Mouse (Mus musculus) cerebral cortex, adult 2 months (tissue): ENCODE results near the gene 2010111I01Rik.

Experiments used
- WGBS: fragments of 180-500 bp; shearing (Covaris S2); methylation state at CpG from one replicate; pipeline ENCODE4 v1.1.7; 2018; 5-methylcytosine and 5-hydroxymethylcytosine counted together

The 2010111I01Rik gene

DNA sequence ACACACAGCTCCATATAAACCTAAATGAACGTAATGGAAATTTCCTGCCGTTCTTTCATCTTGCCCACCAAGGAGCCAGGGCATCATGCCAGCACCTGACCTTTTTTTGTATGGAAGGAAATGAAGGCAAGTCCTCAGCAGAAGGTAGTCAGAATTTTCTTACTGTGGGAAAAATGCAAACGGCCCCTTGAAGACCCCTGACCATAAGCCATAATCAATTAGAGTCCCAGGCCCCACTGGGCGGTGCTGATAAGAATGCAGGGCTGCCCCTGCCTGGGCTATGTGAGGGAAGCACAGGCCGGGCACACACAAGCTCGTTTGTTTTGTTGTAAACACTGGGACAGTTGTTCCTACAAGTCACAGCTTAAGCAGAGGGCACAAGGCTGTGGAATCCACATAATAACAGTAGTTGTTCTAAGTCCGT lies 353.0 kb downstream of the 2010111I01Rik start:
- 39% methylated on average over 7 of the region's 7 CpGs for WGBS

DNA sequence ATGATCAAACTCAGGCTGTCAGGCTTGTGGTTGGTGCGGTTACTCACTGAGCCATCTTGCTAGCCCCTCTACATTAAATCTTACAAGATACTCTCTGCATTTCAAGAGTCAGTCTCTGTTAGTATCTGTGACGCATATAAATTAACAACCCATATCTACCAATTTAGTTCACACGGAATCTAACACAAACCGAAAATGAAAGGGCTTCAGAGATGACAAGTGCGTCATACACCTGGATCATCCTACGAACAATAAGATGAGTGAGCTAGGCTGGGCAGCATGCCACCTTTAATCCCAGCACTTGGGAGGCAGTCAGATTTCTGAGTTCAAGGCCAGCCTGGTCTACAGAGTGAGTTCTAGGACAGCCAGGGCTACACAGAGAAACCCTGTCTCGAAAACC lies 355.1 kb downstream of the 2010111I01Rik start:
- 93% methylated on average over 7 of the region's 7 CpGs for WGBS

DNA sequence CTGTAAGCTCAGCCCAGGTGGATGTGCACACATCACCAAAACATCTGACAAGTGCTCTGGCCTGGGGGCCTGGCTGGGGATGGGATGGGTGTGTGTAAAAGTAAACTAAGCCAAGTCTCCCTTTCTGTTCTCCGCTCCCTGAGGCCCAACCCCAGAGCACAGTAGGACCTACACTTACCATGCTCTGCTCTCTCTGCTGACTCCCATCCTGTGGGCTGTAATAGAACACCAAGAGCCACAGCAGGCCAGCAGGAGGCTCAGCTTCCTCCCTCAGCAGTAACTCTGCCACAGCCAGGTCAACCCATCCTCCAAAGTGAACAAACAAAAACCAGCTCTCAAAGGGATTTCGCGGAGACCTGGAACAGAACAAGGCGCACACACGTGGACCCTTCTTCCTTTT lies 357.0 kb downstream of the 2010111I01Rik start:
- 74% methylated on average over 5 of the region's 5 CpGs for WGBS

DNA sequence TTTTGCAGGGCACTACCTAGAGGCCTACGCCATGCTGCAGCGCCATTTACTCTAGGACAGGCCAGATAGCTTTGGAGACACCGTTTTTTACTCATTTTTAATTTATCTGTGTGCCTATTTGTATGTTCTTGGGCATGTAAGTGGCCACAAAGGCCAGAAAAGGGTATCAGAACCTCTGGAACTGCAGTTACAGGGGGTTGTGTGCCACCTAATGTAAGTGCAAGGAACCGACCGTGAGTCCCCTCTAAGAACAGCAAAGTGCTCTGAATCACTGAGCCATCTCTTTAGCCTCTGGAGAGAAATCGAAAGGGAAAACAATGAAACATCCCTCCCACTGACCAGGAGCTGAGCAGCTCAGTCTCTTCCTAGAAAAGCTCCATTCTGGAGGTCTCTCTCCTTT lies 358.1 kb downstream of the 2010111I01Rik start:
- WGBS: 74% methylated on average over 6 of the region's 6 CpGs

DNA sequence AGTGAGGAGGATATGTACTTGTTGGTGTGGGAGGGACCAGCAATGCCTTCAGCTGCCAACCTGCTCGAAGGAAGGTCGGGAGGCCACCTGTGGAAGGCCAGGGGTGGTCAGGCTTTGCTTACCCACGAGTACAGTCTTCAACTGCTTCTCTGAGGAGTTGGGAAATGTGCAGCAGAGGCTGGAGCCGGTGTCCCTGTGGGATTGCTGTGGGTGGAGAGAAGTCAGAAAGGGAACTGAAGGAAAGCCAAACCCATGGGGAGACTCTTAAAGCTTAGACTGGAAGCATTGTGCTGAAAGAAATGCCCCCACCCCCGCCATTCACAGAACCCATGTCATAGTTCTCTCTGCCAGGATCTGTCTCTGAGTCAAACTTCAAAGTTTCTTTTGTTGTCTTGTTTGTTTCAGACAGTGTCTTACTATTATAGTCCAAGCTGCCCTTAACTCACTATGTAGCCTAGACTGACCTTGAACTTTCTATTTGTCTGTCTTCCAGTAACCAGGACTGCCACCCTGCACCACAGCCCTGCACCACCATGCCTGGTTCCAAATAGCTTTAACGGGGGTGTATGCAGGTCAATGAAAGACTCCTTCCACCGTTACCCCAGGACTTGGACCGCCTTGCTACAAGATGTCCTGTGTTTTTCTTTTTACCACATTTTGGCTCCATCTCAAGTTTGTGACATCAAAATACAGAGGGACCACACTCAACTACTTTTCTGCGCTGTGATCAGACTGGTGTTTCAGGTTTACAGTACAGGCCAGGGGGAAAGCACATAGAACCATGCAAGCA lies 358.8 kb downstream of the 2010111I01Rik start:
- 50% methylated on average over 9 of the region's 9 CpGs for WGBS

DNA sequence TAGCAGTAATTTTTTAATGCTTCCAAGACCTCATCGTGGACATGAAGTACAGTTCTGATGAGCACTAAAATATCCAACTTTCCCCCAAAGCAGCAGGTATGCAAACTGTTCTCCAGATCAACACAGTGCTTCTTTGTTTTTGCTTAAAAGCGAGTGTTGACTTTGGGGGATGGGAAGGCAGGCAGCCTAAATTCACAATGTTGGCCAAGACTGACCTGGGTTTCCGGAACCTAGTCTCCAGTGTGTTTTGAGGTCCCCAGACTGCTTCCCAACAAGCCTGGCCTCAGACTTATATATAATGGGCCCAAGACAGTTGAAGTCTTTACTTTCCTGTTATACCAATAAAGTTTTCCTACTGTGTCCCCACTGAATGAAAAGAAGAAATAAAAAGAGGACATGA lies 359.6 kb downstream of the 2010111I01Rik start:
- WGBS: 54% methylated on average over 3 of the region's 3 CpGs

DNA sequence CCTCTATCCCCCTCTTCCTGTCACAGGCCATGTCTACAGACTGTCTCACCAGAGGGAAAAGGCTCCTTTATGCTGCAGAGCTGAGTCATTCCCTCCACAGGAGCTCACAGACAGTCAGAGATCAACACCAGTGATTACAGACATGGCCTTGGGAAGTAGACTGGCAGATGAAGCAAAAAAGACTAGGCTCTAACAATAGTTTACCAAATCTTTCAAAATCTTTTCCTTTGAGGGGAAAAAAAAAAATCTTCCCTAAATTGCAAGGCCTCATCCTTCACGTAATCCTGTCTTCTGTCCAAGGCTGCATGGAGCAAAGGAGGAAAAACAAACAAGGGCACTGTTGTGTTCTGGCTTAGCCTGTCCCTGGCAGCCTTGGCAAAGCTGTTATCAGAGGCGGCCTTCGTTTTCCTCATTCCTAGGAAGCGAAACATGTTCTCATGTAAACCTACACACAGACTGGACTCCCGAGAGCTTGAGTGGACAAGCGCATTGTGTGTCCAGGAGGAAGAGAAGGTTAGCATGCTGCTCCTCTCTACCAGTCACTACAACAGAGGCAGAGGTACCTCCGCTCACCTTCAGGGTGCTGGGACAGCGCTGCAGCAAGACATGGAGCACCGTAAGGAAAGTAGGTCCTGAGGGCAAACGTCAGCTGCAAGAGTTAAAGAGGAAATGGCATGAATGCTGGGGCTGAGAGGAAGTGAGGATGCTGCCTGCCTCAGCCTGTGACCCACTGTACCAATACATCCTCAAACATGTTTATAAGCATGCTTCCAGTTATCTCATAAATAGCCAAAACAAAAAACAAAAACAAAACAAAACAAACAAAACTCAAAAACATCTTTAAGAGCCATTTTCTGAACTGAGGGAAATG lies 360.5 kb downstream of the 2010111I01Rik start:
- WGBS: 66% methylated on average over 10 of the region's 10 CpGs

DNA sequence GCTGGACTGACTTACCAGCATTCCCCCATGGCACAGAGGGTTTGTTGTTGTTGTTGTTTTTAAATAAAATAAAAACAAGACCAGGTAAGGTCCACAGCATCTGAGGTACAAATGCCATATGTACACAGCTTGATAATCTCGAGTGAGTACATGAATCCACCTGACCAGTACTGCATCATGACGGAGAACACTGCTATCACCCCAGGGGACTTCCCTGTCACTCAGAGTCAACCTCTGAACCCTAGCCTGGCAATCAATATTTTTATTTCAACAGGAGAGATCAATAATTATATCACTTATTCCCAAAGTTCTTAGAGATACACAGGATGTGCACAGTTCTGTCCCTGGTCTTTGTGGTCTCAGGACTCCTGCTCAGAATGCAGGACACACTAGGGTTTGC lies 361.3 kb downstream of the 2010111I01Rik start:
- 90% methylated on average over 2 of the region's 2 CpGs for WGBS

DNA sequence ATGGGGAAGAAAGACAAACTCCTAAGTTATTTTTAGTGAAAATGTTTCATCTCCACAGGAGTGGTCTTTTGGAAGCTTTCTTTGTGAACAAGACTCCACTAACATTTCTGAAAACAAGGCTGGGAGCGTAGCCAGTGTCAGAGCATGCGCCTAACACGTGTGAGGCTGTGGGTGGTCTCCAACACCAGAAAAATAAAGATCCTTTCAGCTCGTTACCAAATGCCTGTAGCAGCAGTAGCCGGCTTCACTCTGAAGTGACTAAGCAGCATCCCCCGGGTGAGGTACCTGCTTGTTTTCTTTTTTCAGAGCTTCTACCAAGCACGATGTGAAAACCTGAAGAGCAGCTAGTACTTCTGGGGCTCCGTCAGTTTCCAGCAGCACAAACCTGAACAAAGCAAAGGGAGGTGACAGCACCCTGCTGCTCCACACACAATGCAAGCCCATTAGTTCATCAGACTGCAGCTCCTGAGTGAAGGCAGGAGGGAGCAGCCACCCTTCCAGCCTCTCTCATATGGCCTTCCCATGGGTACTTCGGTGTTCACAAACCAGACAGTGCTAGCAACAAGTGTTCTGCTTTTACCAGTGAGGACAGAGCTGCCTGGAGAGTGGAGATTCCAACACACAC lies 365.7 kb downstream of the 2010111I01Rik start:
- 15% methylated on average over 9 of the region's 9 CpGs for WGBS

DNA sequence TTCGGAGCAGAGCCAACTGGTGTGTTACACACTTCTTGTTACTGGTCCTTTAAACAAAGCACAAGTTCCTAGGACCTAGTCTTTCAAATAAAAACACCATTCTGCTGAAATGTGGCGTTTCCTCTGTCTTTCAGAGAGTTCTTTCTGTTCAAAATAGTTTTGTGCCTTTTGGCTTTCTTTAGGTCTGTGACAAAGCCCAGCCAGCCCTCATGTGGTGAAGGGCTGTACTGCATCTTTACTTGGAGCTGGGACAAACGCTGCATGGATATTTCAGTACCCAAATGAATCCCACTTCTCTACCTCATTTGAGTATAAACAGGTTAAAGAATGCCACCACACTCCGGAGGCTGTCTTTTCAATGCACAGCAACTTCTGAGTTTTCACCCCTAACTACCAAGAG lies 366.7 kb downstream of the 2010111I01Rik start:
- WGBS: 38% methylated on average over 4 of the region's 4 CpGs

DNA sequence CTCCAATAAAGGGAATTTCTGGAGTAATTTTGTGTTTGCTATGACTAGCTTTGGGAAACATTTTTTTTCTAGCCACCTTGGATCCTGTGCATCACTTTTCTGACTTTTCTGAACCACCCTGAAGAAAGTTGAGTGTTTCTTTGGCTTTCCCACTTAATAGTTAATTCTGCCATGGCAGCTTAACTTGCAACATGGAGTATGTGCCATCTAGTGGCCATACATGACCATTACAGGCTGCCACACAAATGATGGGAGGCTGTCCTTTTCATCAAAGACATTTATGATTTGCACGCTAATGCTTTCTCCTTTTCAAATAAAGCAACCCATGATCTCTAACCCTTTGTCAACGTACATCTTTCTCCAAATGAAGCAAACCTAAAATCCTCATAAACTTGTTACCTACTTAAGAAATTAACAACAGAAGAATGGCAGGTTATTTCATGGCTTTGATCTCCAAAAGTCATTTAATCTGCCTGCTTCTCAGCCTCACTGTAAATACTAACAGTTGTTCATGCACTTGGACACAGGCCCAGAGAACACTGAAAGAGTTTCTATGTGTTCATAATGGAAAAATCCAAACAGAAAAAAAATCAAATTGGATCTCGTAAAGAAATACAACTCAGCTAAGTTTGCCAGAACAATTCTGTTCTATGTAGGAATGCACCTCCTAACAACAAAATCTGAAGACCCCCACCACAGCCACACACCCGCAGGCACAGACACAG lies 368.0 kb downstream of the 2010111I01Rik start:
- 30% methylated on average over 4 of the region's 4 CpGs for WGBS

DNA sequence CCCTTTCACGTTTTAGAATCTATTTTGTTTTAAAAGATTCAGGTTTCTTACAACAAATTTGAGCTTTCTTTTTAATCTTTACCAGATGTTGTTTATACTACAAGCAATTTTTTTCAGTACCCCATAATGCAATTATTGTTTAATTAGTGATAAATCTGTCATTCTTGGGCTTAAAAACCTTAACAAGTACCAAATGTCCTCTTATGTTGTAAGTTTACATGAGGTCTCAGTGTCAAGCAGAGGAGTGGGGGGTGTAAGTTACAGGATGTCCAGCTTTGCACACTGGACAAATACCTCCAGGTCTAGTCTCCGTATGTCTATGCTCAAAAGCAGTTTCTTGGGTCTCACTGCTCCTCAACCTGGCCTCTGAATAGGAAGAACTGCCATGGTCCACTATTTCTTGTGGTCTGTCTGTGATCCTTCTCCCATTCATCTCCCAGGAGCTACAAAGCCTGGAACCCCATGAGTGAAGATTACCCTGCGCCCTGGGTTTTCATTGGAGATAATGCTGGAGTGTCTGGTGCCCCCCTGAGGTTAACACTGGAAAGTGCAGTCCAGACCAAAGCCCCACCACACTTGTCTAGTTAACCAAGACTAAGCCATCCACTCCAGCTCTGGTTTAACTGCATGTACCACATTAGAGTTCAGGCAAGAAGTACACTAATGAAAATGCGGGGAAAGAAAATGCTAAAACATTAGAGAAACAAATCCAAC lies 370.9 kb downstream of the 2010111I01Rik start:
- WGBS: 78% methylated on average over 4 of the region's 4 CpGs

DNA sequence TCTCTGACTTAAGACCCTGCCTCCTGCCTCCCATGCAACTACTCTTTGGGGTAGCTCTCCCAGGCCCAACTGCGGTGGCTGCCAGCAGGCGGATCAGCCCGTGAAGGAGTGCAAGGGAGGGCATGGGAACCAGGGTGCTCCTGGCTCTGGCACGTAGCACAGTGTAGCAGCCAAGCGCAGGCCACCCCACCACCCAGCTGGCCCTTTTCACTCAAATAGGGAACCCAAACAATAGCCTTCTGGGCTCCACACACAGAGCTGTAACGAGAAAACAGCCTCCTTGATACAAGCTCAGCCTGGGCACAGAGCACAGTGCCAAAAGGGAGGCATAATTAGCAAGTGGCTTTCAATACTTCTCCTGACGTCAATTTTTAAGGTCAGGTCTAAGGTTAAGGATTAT lies 371.6 kb downstream of the 2010111I01Rik start:
- 66% methylated on average over 7 of the region's 7 CpGs for WGBS

DNA sequence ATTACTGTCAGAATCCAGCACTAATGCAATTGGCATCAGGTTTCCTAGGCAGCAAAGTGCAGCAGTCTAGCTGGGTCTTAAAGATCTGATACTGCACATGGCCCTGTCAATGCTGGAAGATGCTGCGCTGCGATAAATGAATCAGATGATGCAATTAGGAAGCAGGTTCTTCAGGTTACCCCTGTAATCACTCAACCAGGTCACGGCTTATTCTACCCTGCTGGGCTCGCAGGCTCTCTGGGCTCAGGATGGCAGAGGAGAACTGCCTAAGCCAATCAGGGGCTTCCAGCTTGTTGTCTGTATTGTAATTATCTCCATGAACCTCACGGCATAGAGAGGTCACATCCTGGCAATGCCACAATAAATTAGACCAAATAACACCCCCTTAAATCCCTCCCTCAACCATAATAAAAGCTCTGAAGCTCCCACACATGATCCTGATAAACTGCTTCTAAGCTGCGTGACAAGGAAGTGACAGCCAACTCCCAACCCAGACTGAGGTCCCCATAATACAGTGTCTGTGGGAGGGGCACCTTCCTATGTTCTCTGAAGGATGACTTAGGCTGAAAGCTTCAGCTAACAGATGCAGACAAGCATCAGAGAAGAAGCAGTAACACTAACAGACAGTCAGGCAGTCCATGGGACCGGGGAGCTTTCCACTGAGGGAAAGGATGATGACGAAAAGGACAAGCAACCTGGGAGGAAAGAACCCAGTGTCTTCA lies 372.7 kb downstream of the 2010111I01Rik start:
- 87% methylated on average over 8 of the region's 8 CpGs for WGBS

DNA sequence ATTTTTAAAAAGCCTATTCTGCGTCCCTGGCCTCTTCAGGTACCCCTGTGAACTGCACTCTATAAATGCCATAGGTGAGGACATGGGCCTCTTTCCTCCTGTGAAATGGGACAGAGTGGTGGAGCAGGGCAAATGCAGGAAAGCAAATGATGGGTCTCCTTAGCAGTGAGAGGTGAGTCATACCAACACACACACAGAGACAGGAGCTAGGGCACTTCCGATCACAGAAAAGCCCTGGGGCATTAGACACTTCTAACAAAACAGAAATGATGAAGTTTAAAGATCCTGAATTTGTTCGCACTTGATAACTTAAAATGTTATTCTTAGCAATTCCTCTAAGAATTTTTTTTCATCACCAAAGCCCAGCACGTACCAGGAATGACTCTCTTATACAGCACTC lies 375.3 kb downstream of the 2010111I01Rik start:
- WGBS: 85% methylated on average over 4 of the region's 4 CpGs

DNA sequence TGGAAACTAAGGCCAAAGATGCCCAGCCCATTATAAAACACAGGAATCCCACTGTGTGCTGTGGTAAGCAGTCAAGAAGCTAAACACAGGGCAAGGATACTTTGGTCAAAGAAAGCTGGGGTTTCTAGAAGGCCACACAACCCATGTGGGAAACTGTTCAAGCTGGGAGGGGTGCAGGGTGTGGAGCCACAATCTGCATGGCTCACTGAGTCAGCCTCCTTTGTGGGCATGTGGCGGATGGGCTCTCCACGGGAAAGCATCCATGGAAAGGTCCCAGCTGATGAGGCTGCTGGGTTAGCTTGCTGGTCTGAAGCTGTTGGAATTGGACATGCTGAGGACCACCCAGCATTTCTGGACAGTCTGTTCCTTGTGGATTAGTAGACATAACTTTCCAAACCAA lies 378.1 kb downstream of the 2010111I01Rik start:
- WGBS: 91% methylated on average over 2 of the region's 2 CpGs

DNA sequence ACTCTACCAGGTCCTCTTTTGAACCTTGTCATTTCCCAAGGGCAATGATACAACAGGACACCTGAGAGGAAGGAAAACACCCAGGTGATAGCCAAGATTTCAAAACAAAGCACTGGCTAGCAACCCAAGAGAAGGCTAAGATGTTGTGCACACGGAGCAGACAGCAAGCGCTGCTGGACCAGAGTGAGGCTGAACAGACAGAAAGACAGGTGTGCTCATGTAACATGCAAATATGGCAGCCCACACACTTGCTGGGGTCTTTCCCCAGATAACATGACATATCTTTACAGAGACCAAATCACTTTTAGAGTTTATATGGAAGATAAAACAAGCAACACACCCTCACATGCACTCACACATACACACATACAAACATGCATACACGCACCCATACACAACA lies 379.8 kb downstream of the 2010111I01Rik start:
- WGBS: 96% methylated on average over 3 of the region's 3 CpGs

DNA sequence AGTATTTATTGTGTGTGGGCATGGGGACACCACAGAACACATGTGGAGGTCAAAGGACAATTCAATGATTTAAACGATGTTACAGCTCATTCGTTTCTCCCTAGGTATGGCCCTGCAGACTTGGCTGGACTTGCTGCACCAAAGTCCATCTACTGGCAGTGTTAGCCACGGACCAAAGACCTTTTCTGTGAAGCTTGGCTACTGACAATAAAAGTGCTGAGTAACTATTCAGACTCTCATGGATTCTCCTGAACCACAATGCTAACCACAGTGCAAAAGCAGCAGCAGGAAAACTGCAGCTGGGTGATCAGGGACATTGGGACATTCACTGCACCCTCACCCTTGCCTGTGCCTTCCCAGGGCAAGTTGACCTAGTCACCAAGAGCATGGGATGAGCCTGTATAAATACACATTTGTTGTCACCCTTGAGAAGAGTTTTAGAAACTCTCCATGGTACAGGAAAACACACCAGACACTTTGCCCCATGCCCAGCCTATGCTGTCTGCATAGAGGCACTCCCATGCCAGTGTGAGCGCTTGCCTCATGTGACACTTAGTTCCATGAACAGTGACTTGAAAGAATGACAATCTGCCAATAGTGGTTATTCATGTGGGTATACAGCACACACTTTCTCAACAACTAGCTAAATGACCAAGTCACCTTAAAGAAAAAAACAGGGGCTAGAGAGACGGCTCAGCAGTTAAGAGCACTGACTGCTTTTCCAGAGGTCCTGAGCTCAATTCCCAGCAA lies 381.0 kb downstream of the 2010111I01Rik start:
- WGBS: 86% methylated on average over 5 of the region's 5 CpGs

DNA sequence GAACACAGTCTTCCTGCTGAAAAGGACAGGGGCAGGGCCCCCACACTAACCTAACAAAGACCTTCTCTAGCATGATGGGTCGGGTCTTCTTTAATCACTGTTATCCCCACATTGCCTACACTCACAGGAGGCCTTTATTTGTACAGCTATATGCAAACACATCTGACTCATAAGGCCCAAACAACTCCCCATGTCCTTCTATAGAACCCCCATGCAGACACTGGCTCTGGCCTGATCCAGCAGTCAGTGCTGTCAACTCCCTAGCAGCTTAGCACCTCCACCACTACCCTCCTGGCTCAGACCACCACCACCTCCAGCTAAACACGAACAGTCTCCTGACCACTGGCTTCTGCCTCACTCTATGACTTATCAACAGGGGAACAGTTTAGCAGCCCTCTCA lies 382.9 kb downstream of the 2010111I01Rik start:
- 95% methylated on average over 2 of the region's 2 CpGs for WGBS

DNA sequence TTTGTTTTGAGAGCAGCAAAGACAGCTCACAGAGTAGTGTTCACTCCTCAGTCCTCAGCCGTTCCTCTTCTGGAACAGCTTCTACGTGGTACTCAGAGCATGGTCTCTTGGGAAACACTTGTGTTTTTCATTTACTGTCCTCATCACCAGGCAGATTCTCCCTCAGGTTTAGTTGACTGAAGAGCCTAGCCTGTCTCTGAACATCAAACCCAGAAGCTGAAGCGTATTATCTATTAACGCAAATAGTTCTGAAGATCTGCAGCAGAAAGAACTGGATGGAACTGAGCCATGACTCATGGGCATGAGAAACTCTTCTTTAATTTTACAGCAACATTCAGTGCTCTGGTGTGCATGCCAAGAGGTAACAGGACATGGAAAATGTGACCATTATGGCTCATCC lies 385.4 kb downstream of the 2010111I01Rik start:
- WGBS: 91% methylated on average over 4 of the region's 4 CpGs
